Mouse (Mus musculus): ENCODE results near the gene Btbd9.

GRCm38 (mm10) chr17:30594407-30594806, 18.1 kb upstream of the Btbd9 start:
- TF ChIP-seq CTCF (IDR thresholded peaks at IDR 0.05; ENCODE audit: control insufficient read depth, insufficient read depth, insufficient read length): no peak
- TF ChIP-seq MYOG (IDR thresholded peaks at IDR 0.05; ENCODE audit: control insufficient read depth, extremely low read depth, insufficient read length): no peak
- no peak for TF ChIP-seq MAX (IDR thresholded peaks at IDR 0.05)
- TF ChIP-seq USF1 (IDR thresholded peaks at IDR 0.05; ENCODE audit: low read depth): no peak
- TF ChIP-seq CEBPB (IDR thresholded peaks at IDR 0.05; ENCODE audit: low read depth): no peak
- no peak for TF ChIP-seq MYOD1 (IDR thresholded peaks at IDR 0.05; ENCODE audit: control insufficient read depth, insufficient read length, low read depth)
- TF ChIP-seq FOSL1 (IDR thresholded peaks at IDR 0.05; ENCODE audit: insufficient read depth, low read length, poor library complexity, severe bottlenecking): no peak

All from C2C12 (cell line).